Mouse (Mus musculus): ENCODE data around the gene Afap1l2.

Gene Afap1l2

GRCm38 (mm10) chr19:57006841-57007240, 1.2 kb downstream of the Afap1l2 start:
- peak in 1 of 2 experiments; percentile 31 for DNase-seq

DNA sequence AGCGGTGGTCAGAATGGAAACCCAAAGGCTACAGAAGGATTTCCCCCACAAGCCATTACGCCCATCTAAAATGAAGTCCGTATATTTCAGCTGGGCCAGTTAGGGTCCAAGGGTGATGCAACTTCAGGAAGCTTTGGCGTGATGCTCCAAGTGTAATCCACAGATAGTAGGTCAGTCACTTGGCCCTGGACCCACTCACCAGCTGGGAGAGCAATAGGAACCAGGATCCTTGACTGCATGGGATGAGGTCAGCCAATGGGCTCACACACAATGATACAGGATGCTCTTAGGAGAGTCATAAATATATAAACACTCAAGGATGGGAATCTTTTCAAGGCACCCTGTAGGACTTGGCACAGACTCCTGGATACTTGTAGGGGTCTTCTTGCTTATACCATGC, 3.0 kb downstream of the Afap1l2 start:
- peak; percentile 92 for DNase-seq

- peak; percentile 59 to 62 for DNase-seq
These were observed 4.6 kb downstream of the Afap1l2 start for GRCm38 (mm10) chr19:57003460-57003810.

- DNase-seq = no peak
These were observed 5.1 kb downstream of the Afap1l2 start for GRCm38 (mm10) chr19:57002741-57003459.

DNA sequence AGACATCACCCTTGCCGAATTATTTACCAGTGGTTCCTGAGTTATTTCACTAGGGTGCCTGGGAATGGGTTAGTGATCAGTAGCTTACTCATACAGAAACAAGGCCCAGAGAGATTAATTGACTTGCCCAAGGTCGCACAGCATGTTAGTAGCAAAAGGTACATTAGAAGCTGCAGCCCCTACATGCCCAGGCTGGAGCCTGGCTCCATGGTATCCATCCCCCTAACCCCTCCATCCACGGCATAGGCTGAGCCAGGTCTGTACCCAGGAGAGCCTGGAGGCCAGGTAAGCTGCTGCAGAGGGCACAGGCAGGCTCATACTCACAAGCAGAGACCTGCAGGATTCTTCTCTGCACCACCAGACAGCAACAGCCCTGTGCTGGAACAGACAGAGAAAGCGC, 6.1 kb downstream of the Afap1l2 start:
- DNase-seq = no peak

- no peak for DNase-seq
These were observed 7.4 kb downstream of the Afap1l2 start for GRCm38 (mm10) chr19:57000592-57000991.

DNA sequence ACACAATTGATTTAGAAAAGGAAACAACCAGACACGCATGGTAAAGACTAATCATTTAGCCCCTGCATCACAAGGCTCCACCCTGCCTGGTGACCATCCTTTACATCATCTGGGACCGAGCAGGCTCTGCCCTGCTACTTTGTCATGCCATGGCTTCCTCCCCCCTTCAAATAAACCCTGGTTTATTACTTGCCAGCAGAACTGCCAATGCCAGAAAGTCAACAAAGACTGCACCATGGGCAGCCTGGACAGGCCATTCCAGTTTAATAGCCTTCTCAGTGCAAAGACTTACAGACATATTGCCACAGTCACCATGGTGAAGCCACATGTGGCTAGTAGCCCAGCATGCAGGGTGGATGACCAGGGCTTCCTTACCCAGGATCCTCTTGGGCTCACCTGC, 8.2 kb downstream of the Afap1l2 start:
- DNase-seq = no peak

GRCm38 (mm10) chr19:56998910-56999309, 9.1 kb downstream of the Afap1l2 start:
- DNase-seq = no peak

DNA sequence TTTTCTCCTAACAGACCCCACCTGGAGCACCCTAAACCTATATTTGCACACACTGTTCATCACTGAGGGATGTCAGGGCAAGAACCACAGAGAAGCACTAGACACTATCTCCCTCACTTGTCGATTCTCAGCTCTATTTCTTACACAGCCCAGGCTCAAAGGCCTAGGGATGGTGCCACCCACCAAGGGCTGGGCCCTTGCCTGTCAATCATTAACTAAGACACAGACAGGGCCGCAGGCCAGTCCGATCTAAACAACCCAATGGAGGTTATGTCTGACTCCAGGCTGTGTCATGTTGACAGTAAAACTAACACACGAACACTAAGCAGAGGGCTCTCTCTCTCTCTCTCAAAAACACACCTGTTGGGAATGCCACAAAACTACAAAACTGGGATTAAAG, 9.7 kb downstream of the Afap1l2 start:
- DNase-seq = no peak

GRCm38 (mm10) chr19:56997164-56997599, 10.8 kb downstream of the Afap1l2 start:
- no peak for DNase-seq

- DNase-seq = no peak
These were observed 12.6 kb downstream of the Afap1l2 start for GRCm38 (mm10) chr19:56995441-56995840.

DNA sequence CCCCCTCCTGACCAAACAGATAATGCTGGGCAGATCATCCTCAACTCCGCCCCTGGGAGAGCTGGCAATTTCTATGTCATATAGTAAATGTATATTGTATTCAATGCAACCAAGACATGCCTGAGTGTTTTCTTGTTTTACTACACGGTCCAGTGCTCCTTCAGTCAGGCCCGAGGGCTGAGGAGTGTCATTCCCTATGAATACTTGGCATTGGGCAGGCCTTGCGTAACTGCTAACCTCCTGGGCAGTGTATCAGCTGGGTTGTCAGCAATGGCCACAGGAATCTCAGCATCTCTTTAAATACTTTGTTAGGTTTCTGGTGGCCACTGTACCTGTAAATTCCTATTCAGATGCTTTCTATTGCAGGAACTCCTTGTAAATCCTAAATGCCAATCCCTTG, 13.4 kb downstream of the Afap1l2 start:
- DNase-seq = no peak

DNA sequence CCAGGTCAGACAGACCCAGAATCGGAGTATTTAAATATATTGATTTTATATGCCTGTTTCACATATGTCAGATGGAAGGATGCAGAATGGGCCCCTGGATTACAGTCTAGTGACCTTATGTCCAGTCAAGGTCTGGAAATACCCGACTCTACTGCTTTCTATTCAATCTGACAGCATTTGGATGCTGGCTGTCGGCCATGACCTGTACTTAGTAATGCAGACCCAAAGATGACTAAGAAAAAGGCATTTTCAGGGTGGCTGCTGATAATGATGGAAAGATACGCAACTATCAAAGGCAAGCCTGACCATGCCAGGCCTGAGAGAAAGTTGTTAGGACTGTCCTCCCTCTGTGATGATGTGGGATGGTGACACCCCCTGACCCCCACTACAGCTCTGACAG, 14.3 kb downstream of the Afap1l2 start:
- DNase-seq = no peak

- DNase-seq = no peak
These were observed 15.0 kb downstream of the Afap1l2 start for GRCm38 (mm10) chr19:56992978-56993545.

DNA sequence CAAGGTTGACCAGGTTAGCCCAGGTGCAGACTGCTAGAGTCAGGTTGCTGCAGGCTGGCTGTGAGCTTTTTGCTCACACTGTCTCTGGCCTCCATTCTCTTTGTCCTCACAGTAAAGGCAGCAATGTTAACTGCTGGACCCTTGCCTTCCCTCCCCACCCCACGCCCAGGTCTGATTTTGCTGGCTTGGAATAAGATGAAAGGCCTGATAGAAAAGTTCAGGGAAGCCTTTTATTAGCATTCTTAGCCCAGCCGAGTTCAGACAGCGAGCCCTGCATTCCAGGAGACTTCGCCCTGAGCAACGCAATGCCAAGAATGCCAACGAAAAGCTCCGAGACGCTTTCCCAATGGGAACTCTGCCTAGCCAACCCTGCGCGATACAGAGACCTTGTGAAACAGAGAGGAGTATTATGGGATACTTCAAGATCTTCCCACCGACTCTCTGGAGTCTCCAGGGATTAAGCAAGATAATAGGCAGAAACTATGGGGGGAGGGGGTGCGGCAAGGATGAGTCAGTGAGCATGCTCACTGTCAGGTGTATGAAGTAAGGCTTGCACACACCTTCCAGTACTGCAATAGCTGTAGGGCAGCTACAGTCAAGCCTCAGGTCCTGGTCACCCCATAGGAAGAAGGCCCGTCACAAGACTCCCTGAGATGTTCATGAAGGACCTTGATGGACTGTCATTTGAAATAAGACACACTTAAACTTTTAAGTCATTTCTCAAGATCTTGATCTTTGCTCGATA, 17.5 kb downstream of the Afap1l2 start:
- no peak for DNase-seq

- DNase-seq = no peak
These were observed 18.9 kb downstream of the Afap1l2 start for GRCm38 (mm10) chr19:56989171-56989570.

DNA sequence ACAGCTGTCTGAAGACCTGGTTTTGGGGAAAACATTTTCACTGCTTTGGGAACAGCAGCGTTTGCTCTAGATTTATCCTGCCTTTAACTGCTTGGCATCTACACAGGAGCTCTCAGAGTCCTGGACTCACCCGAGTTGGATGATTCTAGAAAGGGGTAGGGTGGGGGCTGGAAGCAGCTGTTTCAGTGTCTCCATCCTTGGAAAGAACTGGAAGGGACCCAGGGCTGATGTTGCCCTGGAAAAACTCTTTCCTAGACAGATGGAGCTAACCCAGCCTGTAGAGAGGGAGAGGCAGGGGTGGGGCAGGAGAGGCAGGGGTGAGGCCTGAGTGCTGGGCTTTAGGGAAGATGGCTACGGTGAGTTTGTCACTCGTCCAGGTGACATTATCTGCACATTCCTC, 23.8 kb downstream of the Afap1l2 start:
- no peak for DNase-seq

DNA sequence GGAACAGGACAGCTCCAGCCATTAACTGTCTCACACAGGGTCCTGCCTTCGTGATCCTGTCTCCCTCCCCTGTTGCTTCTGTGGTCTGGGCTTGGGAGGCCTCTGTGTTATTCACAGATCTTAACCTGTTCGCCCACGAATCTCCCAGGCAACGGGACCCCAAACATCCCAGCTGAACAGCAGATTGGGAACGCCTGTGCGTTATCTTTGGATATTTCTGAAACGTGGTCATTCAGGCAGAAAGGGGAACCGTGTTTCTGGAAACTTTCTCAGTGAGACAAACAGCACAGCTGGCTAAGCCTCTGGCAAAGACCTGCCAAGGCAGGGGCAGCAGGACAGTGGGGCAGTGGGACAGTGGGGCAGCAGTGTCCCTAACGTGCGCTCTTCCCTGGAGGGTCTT, 24.3 kb downstream of the Afap1l2 start:
- no peak for DNase-seq

- DNase-seq = no peak
These were observed 26.3 kb downstream of the Afap1l2 start for GRCm38 (mm10) chr19:56981760-56982159.

- peak; percentile 48 to 51 for DNase-seq
These were observed 27.2 kb downstream of the Afap1l2 start for GRCm38 (mm10) chr19:56980803-56981202.

- peak; percentile 70 to 78 for DNase-seq
These were observed 30.8 kb downstream of the Afap1l2 start for GRCm38 (mm10) chr19:56976962-56977948.

GRCm38 (mm10) chr19:56976515-56976914, 31.5 kb downstream of the Afap1l2 start:
- DNase-seq = no peak

- DNase-seq = no peak
These were observed 32.5 kb downstream of the Afap1l2 start for GRCm38 (mm10) chr19:56975502-56975901.

Measured in cerebellum, postnatal 36 days (tissue).